Mouse (Mus musculus) kidney, postnatal 36 days (tissue): ENCODE data around the gene Maea.

Experiments
- DNase-seq, 2 experiments: peaks; one replicate each; pipeline ENCODE4 v3.0.0; 2021 to 2022; ENCODE audit warnings: mixed read lengths in 2 of 2

Maea gene

DNA sequence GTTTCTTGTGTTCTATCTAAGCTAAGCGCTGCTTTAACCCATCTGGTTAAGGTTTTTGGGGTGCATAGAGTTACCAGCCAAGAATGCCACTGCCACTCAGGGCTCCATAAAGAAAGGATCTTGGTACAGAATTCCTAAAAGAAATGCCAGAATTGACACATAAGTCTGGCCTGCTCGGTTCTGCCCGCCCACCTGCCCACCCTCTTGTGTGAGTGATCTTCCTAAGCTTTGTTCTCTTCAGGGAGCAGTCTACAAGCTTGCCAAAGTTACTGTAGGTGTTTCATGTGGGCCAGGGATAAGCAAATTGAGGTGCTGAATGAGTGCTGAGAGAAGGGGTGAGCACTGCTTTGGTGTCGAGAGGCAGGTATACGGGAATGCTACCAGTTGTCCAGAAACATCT, 28.0 kb downstream of the Maea start:
- DNase-seq: no peak

DNA sequence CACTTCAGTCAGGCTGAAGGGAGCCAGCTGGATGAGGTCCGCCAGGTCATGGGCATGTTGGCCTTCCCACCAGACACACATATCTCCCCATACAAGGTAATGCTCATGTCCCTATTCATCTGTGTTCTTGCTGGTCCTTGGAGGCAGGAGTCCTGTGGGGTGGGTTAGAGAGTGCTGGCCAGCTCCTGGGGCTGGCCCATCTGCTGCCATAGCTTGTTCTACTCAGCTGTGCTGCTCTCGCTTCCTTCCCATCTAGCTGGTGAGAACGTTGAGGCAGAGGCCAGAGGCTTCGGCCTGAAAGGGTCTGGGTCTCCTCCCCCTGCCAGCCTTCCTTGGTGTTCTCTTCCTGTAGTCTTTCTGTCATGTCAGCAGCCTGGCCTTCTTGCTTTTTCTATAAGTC, 33.3 kb downstream of the Maea start:
- DNase-seq: no peak

- peak; percentile 24 to 63 for DNase-seq
Observed at GRCm38 (mm10) chr5:33371137-33371536, 35.8 kb downstream of the Maea start.

DNA sequence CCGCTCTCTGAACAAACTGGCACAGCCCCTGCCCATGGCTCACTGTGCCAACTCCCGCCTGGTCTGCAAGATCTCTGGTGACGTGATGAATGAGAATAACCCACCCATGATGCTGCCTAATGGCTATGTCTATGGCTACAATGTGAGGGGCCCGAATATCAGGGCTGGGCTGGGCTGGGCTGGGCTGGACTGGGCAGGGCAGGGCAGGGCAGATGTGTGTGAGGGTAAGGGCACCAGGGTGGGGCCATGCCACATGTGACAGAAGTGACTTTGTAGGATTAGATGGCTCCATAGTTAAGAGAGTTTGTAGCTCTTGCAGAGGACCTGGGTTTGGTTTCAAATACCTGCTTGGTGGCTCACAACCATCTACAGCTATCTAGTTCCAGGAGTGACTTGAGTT, 36.4 kb downstream of the Maea start:
- DNase-seq: no peak

GRCm38 (mm10) chr5:33372331-33373038, 37.2 kb downstream of the Maea start:
- peak in 1 of 2 experiments; percentile 46 for DNase-seq

- DNase-seq: no peak
Observed at GRCm38 (mm10) chr5:33377176-33377575, 41.9 kb downstream of the Maea start.

DNA sequence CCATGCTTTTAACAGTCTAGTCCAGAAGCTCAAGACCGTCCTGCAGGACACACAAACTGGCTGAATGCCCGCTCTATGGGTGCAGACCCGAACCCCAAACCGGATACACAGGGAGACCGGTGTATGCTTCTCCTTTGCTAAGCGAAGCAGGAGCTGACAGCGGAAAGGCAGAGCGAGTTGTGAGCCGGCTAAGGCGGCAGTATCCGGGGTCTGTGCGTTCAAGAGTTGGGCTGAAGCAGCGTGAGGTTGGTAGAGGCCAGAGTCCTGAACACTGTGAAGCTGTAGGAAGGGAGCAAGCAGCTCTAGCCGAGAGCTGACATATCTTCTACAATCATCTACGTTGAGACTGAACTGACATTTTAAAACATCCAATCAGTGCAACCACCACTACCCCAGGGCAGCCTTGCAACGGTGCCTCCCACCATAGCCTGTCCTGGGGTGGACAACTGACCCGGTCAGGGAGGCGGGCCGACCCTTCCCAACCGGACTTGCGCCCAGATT, 42.5 kb downstream of the Maea start:
- peak in 1 of 2 experiments; percentile 51 for DNase-seq

- DNase-seq: peak; percentile 99 to 100
Observed at GRCm38 (mm10) chr5:33378302-33378854, 43.1 kb downstream of the Maea start, which contains the start of gene Uvssa. Gene Uvssa, plus strand, starts transcription at chr5:33378549.

GRCm38 (mm10) chr5:33387550-33387949, 52.2 kb downstream of the Maea start:
- no peak for DNase-seq

DNA sequence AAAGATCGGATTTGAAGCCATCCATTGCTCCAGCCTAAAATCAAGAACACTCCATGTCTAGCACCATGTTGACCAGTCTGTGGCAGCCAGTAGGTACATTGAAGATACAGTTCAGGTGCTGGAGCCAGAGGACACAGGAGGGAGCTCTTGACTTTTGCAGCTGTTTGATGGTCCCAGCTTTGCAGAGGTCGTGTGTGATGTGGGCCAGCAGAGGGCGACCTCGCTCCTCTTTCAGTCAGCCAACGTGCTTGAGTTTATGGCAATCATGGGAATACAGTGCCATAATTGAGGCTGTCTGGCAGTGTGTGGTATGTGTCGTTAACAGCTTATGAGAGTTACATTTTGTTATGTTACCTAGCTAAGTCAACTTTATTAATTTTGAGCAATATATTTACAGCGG, 58.5 kb downstream of the Maea start:
- DNase-seq: peak; percentile 79 to 90

DNA sequence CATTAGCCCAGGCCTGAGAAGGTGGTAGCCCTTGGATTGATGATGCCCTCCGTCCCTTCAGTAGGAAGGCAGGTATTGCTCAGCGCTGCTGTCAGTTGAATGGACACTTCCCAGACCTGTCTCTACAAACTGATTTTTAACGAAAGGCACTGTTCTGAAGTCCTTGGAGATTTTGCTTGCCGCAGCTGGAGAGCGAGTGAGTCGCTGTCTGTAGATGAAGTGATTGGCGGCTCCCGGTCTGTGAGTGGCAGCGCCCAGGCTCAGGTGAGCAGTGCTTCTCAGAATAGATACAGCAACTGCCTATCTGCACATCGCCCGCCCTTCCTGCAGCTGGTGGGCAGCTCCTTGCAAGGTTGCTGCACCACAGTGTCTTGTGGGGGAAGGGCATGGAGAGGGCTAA, 60.4 kb downstream of the Maea start:
- DNase-seq: no peak

- DNase-seq: no peak
Observed at GRCm38 (mm10) chr5:33396828-33397227, 61.5 kb downstream of the Maea start.

DNA sequence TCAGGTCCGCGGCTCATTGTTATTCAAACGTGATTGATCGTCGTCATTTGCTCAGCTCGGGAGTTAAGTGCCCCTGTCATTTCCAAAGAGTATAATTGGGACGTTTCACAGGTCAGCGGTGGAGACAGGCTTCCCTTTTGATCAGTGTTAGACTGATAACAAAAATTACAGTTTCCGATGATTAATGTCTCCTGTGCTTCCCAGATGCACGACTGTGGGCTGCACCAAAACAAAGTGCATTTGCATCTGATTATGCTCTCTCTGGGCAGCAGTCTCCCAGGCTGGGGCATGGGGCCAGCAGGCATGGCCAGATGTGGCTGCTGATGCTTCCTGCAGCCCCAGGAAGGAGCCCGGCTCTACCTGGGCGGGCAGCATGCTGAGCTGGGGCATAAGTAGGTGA, 65.5 kb downstream of the Maea start:
- DNase-seq: no peak

DNA sequence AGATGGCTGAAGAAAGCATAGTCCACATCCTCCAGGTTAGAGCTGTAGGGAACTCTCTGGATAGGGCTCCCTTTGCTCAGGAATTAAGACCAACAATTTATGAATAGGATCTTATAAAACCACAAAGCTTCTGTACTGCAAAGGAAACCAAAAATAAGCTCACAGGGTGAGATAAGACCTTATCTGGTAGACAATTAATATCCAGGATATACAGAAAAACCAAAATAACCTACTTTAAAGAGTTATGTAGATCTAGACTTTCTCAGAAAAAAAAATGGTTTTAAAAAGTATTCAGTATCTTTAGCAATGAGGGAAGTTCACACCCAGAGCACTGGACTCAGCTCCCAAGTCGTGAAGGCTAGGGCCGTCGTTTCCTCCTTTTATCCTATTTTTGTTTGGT, 85.0 kb downstream of the Maea start:
- no peak for DNase-seq
